Mouse (Mus musculus): Measurements from ENCODE around the gene Mrpl33. TPM values are rescaled to one million over a fixed set of nuclear protein-coding genes. Genes with fewer than 3 reads are reported as not detected.

Gene Mrpl33
- 179 and 211 TPM in 2 replicates for polyA plus RNA-seq (2014; fragmentation: Nextera tagmentation; extraction: Ambion mirVana)

- DNase-seq (peak; percentile 68), ATAC-seq (ENCODE audit: low FRiP score, low TSS enrichment) (no peak)
- 8% methylated on average over 26 of the region's 26 CpGs for WGBS
- Histone ChIP-seq H3K4me1 (ENCODE audit: control insufficient read depth, insufficient read depth, low read length) (0 out of 2 replicates have a peak, but pooled peaks cover 6% of the 10 kb centered on the region), H3K4me2 (ENCODE audit: low read length) (peak within 1 kb of the TSS; percentile 56), H3K9ac (replicated peaks; ENCODE audit: low read length) (peak within 1 kb of the TSS; percentile 39), H3K4me3 (replicated peaks; ENCODE audit: low read depth, low read length) (peak within 1 kb of the TSS; percentile 25), H3K36me3 (ENCODE audit: control insufficient read depth, insufficient read depth, low read length) (no peaks in the 10 kb centered on the region), H3K27me3 (ENCODE audit: control insufficient read depth, insufficient read depth, low read length) (0 out of 2 replicates have a peak, but pooled peaks cover 4% of the 10 kb centered on the region), H3K9me3 (ENCODE audit: control insufficient read depth, low read length) (no peaks in the 10 kb centered on the region), H3K27ac (replicated peaks; ENCODE audit: low read depth, low read length) (no peak within 1 kb of the TSS)
These were observed at the start of gene Mrpl33 for GRCm38 (mm10) chr5:31596481-31597429. TSS of gene Mrpl33 (plus strand) at chr5:31596935.

- Histone ChIP-seq H3K9me3 (ENCODE audit: control insufficient read depth, low read length) (no peaks in the 10 kb centered on the region), H3K4me3 (replicated peaks; ENCODE audit: low read depth, low read length) (no peak overlapping the region), H3K9ac (replicated peaks; ENCODE audit: low read length) (no peak overlapping the region), H3K36me3 (ENCODE audit: control insufficient read depth, insufficient read depth, low read length) (peaks cover 51% of the 10 kb centered on the region), H3K4me1 (ENCODE audit: control insufficient read depth, insufficient read depth, low read length) (no peaks in the 10 kb centered on the region), H3K4me2 (ENCODE audit: low read length) (no peak overlapping the region), H3K27me3 (ENCODE audit: control insufficient read depth, insufficient read depth, low read length) (no peaks in the 10 kb centered on the region), H3K27ac (replicated peaks; ENCODE audit: low read depth, low read length) (no peak overlapping the region)
- ATAC-seq (ENCODE audit: low FRiP score, low TSS enrichment), result no peak
- no peak for DNase-seq
- 36% methylated on average over 1 of the region's 1 CpGs for WGBS
These were observed 37.3 kb upstream of the Mrpl33 start for GRCm38 (mm10) chr5:31559401-31559800.

GRCm38 (mm10) chr5:31560352-31560751 lies 36.4 kb upstream of the Mrpl33 start:
- H3K27me3 ChIP-seq (ENCODE audit: control insufficient read depth, insufficient read depth, low read length), result no peaks in the 10 kb centered on the region
- H3K4me2 ChIP-seq (ENCODE audit: low read length), result no peak overlapping the region
- peaks cover 42% of the 10 kb centered on the region for H3K36me3 ChIP-seq (ENCODE audit: control insufficient read depth, insufficient read depth, low read length)
- DNase-seq (no peak), ATAC-seq (ENCODE audit: low FRiP score, low TSS enrichment) (no peak)
- H3K4me1 ChIP-seq (ENCODE audit: control insufficient read depth, insufficient read depth, low read length), result no peaks in the 10 kb centered on the region
- no peak overlapping the region for H3K27ac ChIP-seq (replicated peaks; ENCODE audit: low read depth, low read length)
- no peaks in the 10 kb centered on the region for H3K9me3 ChIP-seq (ENCODE audit: control insufficient read depth, low read length)
- H3K9ac ChIP-seq (replicated peaks; ENCODE audit: low read length), result no peak overlapping the region
- no peak overlapping the region for H3K4me3 ChIP-seq (replicated peaks; ENCODE audit: low read depth, low read length)
- WGBS, result 97% methylated on average over 2 of the region's 2 CpGs

- Histone ChIP-seq H3K27ac (replicated peaks; ENCODE audit: low read depth, low read length) (no peak overlapping the region), H3K9me3 (ENCODE audit: control insufficient read depth, low read length) (no peaks in the 10 kb centered on the region), H3K9ac (replicated peaks; ENCODE audit: low read length) (no peak overlapping the region), H3K4me1 (ENCODE audit: control insufficient read depth, insufficient read depth, low read length) (no peaks in the 10 kb centered on the region), H3K4me3 (replicated peaks; ENCODE audit: low read depth, low read length) (no peak overlapping the region), H3K36me3 (ENCODE audit: control insufficient read depth, insufficient read depth, low read length) (peaks cover 32% of the 10 kb centered on the region), H3K4me2 (ENCODE audit: low read length) (no peak overlapping the region), H3K27me3 (ENCODE audit: control insufficient read depth, insufficient read depth, low read length) (no peaks in the 10 kb centered on the region)
- WGBS, result 91% methylated on average over 7 of the region's 7 CpGs
- no peak for DNase-seq
- ATAC-seq (ENCODE audit: low FRiP score, low TSS enrichment), result no peak
These were observed 34.6 kb upstream of the Mrpl33 start for GRCm38 (mm10) chr5:31562036-31562666.

- Histone ChIP-seq H3K9ac (replicated peaks; ENCODE audit: low read length) (no peak overlapping the region), H3K9me3 (ENCODE audit: control insufficient read depth, low read length) (no peaks in the 10 kb centered on the region), H3K4me3 (replicated peaks; ENCODE audit: low read depth, low read length) (no peak overlapping the region), H3K4me1 (ENCODE audit: control insufficient read depth, insufficient read depth, low read length) (no peaks in the 10 kb centered on the region), H3K36me3 (ENCODE audit: control insufficient read depth, insufficient read depth, low read length) (peaks cover 24% of the 10 kb centered on the region), H3K27me3 (ENCODE audit: control insufficient read depth, insufficient read depth, low read length) (no peaks in the 10 kb centered on the region), H3K27ac (replicated peaks; ENCODE audit: low read depth, low read length) (no peak overlapping the region), H3K4me2 (ENCODE audit: low read length) (no peak overlapping the region)
- ATAC-seq (ENCODE audit: low FRiP score, low TSS enrichment) (peak; percentile 27; the same call in 1 of the 2 replicates), DNase-seq (peak; percentile 94)
- 13% methylated on average over 6 of the region's 6 CpGs for WGBS
These were observed 33.2 kb upstream of the Mrpl33 start for GRCm38 (mm10) chr5:31563496-31563895.

DNA sequence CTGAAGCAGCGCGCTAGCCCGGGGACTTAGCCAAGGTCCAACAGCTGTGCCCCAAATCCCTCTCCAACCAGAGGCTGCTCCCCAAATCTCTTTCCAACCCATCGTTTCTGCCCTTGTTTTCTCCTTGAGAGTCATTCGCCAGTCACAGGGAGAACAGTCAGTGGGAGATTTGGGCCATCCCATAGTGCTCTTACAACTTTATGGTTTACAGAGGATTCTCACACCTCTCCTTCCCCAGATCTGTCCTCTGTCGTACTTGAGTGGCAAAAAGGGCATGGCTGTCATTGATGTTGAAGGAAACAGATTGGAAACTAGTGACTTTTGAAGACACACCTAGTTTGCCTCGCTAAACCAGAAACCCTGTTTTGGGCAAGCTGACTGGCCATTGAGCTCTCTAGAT lies 32.8 kb upstream of the Mrpl33 start:
- H3K9me3 ChIP-seq (ENCODE audit: control insufficient read depth, low read length), result no peaks in the 10 kb centered on the region
- no peak overlapping the region for H3K4me3 ChIP-seq (replicated peaks; ENCODE audit: low read depth, low read length)
- no peaks in the 10 kb centered on the region for H3K4me1 ChIP-seq (ENCODE audit: control insufficient read depth, insufficient read depth, low read length)
- no peak overlapping the region for H3K4me2 ChIP-seq (ENCODE audit: low read length)
- no peak for DNase-seq
- no peaks in the 10 kb centered on the region for H3K27me3 ChIP-seq (ENCODE audit: control insufficient read depth, insufficient read depth, low read length)
- H3K9ac ChIP-seq (replicated peaks; ENCODE audit: low read length), result no peak overlapping the region
- H3K27ac ChIP-seq (replicated peaks; ENCODE audit: low read depth, low read length), result no peak overlapping the region
- ATAC-seq (ENCODE audit: low FRiP score, low TSS enrichment), result no peak
- peaks cover 24% of the 10 kb centered on the region for H3K36me3 ChIP-seq (ENCODE audit: control insufficient read depth, insufficient read depth, low read length)
- WGBS, result 49% methylated on average over 7 of the region's 7 CpGs

DNA sequence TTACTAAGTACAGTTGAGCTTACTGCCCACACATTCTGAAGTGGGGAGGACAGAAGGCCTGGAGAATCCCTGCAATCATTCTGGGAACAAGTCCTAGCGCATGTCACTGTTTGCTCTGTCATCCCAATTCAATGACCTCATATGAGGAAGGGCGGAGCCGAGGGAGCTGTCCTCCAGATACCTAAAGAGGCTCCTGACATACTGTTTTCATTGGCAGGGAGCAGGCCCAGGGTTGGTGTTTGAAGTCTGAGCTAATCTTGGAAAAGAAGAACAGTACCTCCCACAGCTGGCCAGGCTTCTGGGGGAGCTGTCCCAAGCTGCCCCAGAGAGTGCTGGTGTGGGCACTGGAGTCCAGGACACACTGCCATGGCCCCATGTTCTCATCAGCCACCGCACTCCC lies 31.8 kb upstream of the Mrpl33 start:
- Histone ChIP-seq H3K27ac (replicated peaks; ENCODE audit: low read depth, low read length) (no peak overlapping the region), H3K9ac (replicated peaks; ENCODE audit: low read length) (no peak overlapping the region), H3K4me1 (ENCODE audit: control insufficient read depth, insufficient read depth, low read length) (no peaks in the 10 kb centered on the region), H3K27me3 (ENCODE audit: control insufficient read depth, insufficient read depth, low read length) (no peaks in the 10 kb centered on the region), H3K4me3 (replicated peaks; ENCODE audit: low read depth, low read length) (no peak overlapping the region), H3K36me3 (ENCODE audit: control insufficient read depth, insufficient read depth, low read length) (peaks cover 16% of the 10 kb centered on the region), H3K9me3 (ENCODE audit: control insufficient read depth, low read length) (no peaks in the 10 kb centered on the region), H3K4me2 (ENCODE audit: low read length) (no peak overlapping the region)
- ATAC-seq (ENCODE audit: low FRiP score, low TSS enrichment), result no peak
- no peak for DNase-seq
- WGBS, result 88% methylated on average over 4 of the region's 4 CpGs

DNA sequence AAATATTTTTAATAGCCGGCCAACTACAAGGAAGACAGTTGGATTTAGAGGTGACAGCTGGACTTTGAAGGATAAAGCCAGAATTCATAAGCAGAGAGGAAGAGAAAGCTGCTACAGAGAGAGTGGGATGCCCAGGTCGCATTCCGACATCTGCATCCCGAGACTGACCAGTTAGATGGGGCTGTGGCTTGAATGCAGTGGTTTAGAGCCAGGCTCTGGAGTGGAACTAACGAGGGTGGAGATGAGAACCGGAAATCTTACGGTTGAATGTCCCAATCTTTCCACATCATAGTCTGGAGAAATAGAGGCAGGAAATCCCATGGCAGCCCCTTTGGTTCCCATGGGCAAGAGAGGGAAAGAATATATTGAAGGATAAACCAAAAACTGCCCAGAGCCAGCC lies 30.7 kb upstream of the Mrpl33 start:
- WGBS, result 78% methylated on average over 7 of the region's 7 CpGs
- no peak for DNase-seq
- no peaks in the 10 kb centered on the region for H3K27me3 ChIP-seq (ENCODE audit: control insufficient read depth, insufficient read depth, low read length)
- no peak overlapping the region for H3K4me3 ChIP-seq (replicated peaks; ENCODE audit: low read depth, low read length)
- no peaks in the 10 kb centered on the region for H3K9me3 ChIP-seq (ENCODE audit: control insufficient read depth, low read length)
- no peak for ATAC-seq (ENCODE audit: low FRiP score, low TSS enrichment)
- no peak overlapping the region for H3K27ac ChIP-seq (replicated peaks; ENCODE audit: low read depth, low read length)
- peaks cover 9% of the 10 kb centered on the region for H3K36me3 ChIP-seq (ENCODE audit: control insufficient read depth, insufficient read depth, low read length)
- H3K9ac ChIP-seq (replicated peaks; ENCODE audit: low read length), result no peak overlapping the region
- no peak overlapping the region for H3K4me2 ChIP-seq (ENCODE audit: low read length)
- H3K4me1 ChIP-seq (ENCODE audit: control insufficient read depth, insufficient read depth, low read length), result peaks cover 3% of the 10 kb centered on the region

Measured in midbrain, embryonic 14.5 days (tissue).